Mouse (Mus musculus) stomach, embryonic 15.5 days (tissue): ENCODE measurements around the gene Gm45799. TPM values are rescaled to one million over a fixed set of nuclear protein-coding genes. Genes with fewer than 3 reads are reported as not detected.

Source experiments
- ATAC-seq: fragments of 200-750 bp; cut with Nextera tagmentation; 2 replicates; pipeline ENCODE4 v1.8.0; 2017; ENCODE audit warnings: low read depth, moderate number of reproducible peaks, moderate TSS enrichment; ENCODE audit not compliant: insufficient read depth, low FRiP score
- H3K27ac ChIP-seq: fragments of 300-500 bp; sonication (generic); 2 replicates; pipeline ENCODE4 v1.5.1; 2015; ENCODE audit warnings: mild to moderate bottlenecking, inconsistent platforms
- H3K27me3 ChIP-seq: fragments of 300-500 bp; sonication (generic); replicated peaks from 2 replicates; pipeline ENCODE4 v1.6.1; 2015; ENCODE audit warnings: inconsistent platforms
- H3K36me3 ChIP-seq: fragments of 300-500 bp; sonication (generic); 2 replicates; pipeline ENCODE4 v1.6.1; 2015; ENCODE audit warnings: inconsistent platforms
- H3K4me1 ChIP-seq: fragments of 300-500 bp; sonication (generic); 2 replicates; pipeline ENCODE4 v1.6.1; 2015; ENCODE audit warnings: inconsistent platforms
- H3K4me2 ChIP-seq: fragments of 300-500 bp; sonication (generic); 2 replicates; pipeline ENCODE4 v1.6.1; 2015; ENCODE audit warnings: mild to moderate bottlenecking, inconsistent platforms
- H3K4me3 ChIP-seq: fragments of 300-500 bp; sonication (generic); replicated peaks from 2 replicates; pipeline ENCODE4 v1.5.1; 2015; ENCODE audit warnings: inconsistent platforms
- H3K9ac ChIP-seq: fragments of 300-500 bp; sonication (generic); 2 replicates; pipeline ENCODE4 v1.6.1; 2015; ENCODE audit warnings: inconsistent platforms
- H3K9me3 ChIP-seq: fragments of 300-500 bp; sonication (generic); 2 replicates; pipeline ENCODE4 v1.6.1; 2016; ENCODE audit warnings: inconsistent platforms
- WGBS: fragments of 180-500 bp; shearing (Covaris S2); methylation state at CpG from one replicate; pipeline ENCODE4 v1.1.7; 2015; 5-methylcytosine and 5-hydroxymethylcytosine counted together
- polyA plus RNA-seq: library from polyadenylated mRNA; unstranded; fragments of >200 nt; fragmentation: Nextera tagmentation; extraction: Ambion mirVana; gene quantifications from 2 replicates; pipeline ENCODE4 v1.2.1, GENCODE M21; 2015

Gm45799 gene
- polyA plus RNA-seq, 1 experiment from 2014 or later: 37.0 TPM

GRCm38 (mm10) chr7:105628633-105629032 is 11.7 kb upstream of the Gm45799 start:
- Histone ChIP-seq H3K9ac (no peak overlapping the region), H3K9me3 (no peaks in the 10 kb centered on the region), H3K4me3 (no peak overlapping the region), H3K4me2 (no peak overlapping the region), H3K27ac (no peak overlapping the region), H3K4me1 (peaks cover 6% of the 10 kb centered on the region; the same call in 1 of the 2 replicates), H3K36me3 (peaks cover 12% of the 10 kb centered on the region; the same call in 1 of the 2 replicates), H3K27me3 (no peaks in the 10 kb centered on the region)
- ATAC-seq: 0 out of 2 replicates have a peak, but pooled peaks have one; percentile 12
- 10% methylated on average over 3 of the region's 3 CpGs for WGBS

GRCm38 (mm10) chr7:105632551-105632972 is 7.8 kb upstream of the Gm45799 start:
- Histone ChIP-seq H3K9ac (no peak overlapping the region; the same call in 1 of the 2 replicates), H3K27ac (no peak overlapping the region), H3K36me3 (peaks cover 16% of the 10 kb centered on the region; the same call in 1 of the 2 replicates), H3K4me3 (peak overlapping the region; percentile 73), H3K4me2 (peak overlapping the region; percentile 85), H3K27me3 (no peaks in the 10 kb centered on the region), H3K9me3 (no peaks in the 10 kb centered on the region), H3K4me1 (peaks cover 9% of the 10 kb centered on the region; the same call in 1 of the 2 replicates)
- 28% methylated on average over 4 of the region's 4 CpGs for WGBS
- ATAC-seq: no peak

- peak within 1 kb of the TSS; percentile 73 for H3K4me3 ChIP-seq
- peak within 1 kb of the TSS; percentile 74 for H3K27ac ChIP-seq
- peak within 1 kb of the TSS; percentile 62; the same call in 1 of the 2 replicates for H3K9ac ChIP-seq
- H3K4me1 ChIP-seq: peaks cover 9% of the 10 kb centered on the region; the same call in 1 of the 2 replicates
- WGBS: 2% methylated on average over 44 of the region's 71 CpGs
- peaks cover 16% of the 10 kb centered on the region; the same call in 1 of the 2 replicates for H3K36me3 ChIP-seq
- H3K27me3 ChIP-seq: no peaks in the 10 kb centered on the region
- no peaks in the 10 kb centered on the region for H3K9me3 ChIP-seq
- ATAC-seq: peak; percentile 91
- H3K4me2 ChIP-seq: peak within 1 kb of the TSS; percentile 85
Measured at GRCm38 (mm10) chr7:105633127-105633800, 7.1 kb upstream of the Gm45799 start, which contains the start of gene Trim3. Gene Trim3 (minus strand): TSS chr7:105633571.

- peak overlapping the region; percentile 85 for H3K4me2 ChIP-seq
- H3K9ac ChIP-seq: peak overlapping the region; percentile 62; the same call in 1 of the 2 replicates
- no peaks in the 10 kb centered on the region for H3K27me3 ChIP-seq
- no peaks in the 10 kb centered on the region for H3K9me3 ChIP-seq
- H3K4me1 ChIP-seq: peaks cover 12% of the 10 kb centered on the region
- H3K27ac ChIP-seq: peak overlapping the region; percentile 74
- peaks cover 16% of the 10 kb centered on the region; the same call in 1 of the 2 replicates for H3K36me3 ChIP-seq
- no peak; the same call in 1 of the 2 replicates for ATAC-seq
- 7% methylated on average over 10 of the region's 10 CpGs for WGBS
- H3K4me3 ChIP-seq: peak overlapping the region; percentile 73
Measured at GRCm38 (mm10) chr7:105633801-105634135, 6.6 kb upstream of the Gm45799 start.

- Histone ChIP-seq H3K9ac (no peak overlapping the region; the same call in 1 of the 2 replicates), H3K9me3 (no peaks in the 10 kb centered on the region), H3K27me3 (no peaks in the 10 kb centered on the region), H3K4me1 (peaks cover 11% of the 10 kb centered on the region), H3K36me3 (peaks cover 16% of the 10 kb centered on the region; the same call in 1 of the 2 replicates), H3K4me3 (no peak overlapping the region; the same call in 1 of the 2 replicates), H3K4me2 (peak overlapping the region; percentile 85), H3K27ac (no peak overlapping the region)
- no peak for ATAC-seq
- 51% methylated on average over 9 of the region's 9 CpGs for WGBS
Measured at GRCm38 (mm10) chr7:105634272-105634920, 6.0 kb upstream of the Gm45799 start.

GRCm38 (mm10) chr7:105635726-105636125 is 4.6 kb upstream of the Gm45799 start:
- Histone ChIP-seq H3K36me3 (peaks cover 16% of the 10 kb centered on the region; the same call in 1 of the 2 replicates), H3K4me2 (no peak overlapping the region), H3K9me3 (no peaks in the 10 kb centered on the region), H3K27me3 (no peaks in the 10 kb centered on the region), H3K9ac (no peak overlapping the region), H3K4me3 (no peak overlapping the region), H3K4me1 (peaks cover 16% of the 10 kb centered on the region), H3K27ac (no peak overlapping the region)
- WGBS: 97% methylated on average over 2 of the region's 2 CpGs
- no peak for ATAC-seq

GRCm38 (mm10) chr7:105638776-105639175 is 1.6 kb upstream of the Gm45799 start:
- no peaks in the 10 kb centered on the region for H3K27me3 ChIP-seq
- peaks cover 22% of the 10 kb centered on the region; the same call in 1 of the 2 replicates for H3K36me3 ChIP-seq
- ATAC-seq: no peak
- no peak overlapping the region for H3K27ac ChIP-seq
- H3K4me1 ChIP-seq: peaks cover 27% of the 10 kb centered on the region
- peak overlapping the region; percentile 25; the same call in 1 of the 2 replicates for H3K4me2 ChIP-seq
- H3K9me3 ChIP-seq: no peaks in the 10 kb centered on the region
- no peak overlapping the region for H3K9ac ChIP-seq
- H3K4me3 ChIP-seq: no peak overlapping the region
- 92% methylated on average over 6 of the region's 6 CpGs for WGBS

- Histone ChIP-seq H3K27ac (no peak overlapping the region), H3K4me3 (peak overlapping the region; percentile 73), H3K36me3 (peaks cover 22% of the 10 kb centered on the region; the same call in 1 of the 2 replicates), H3K9ac (peak overlapping the region; percentile 77; the same call in 1 of the 2 replicates), H3K27me3 (no peaks in the 10 kb centered on the region), H3K4me2 (peak overlapping the region; percentile 93), H3K4me1 (peaks cover 25% of the 10 kb centered on the region), H3K9me3 (no peaks in the 10 kb centered on the region)
- ATAC-seq: no peak
- WGBS: 63% methylated on average over 9 of the region's 9 CpGs
Measured at GRCm38 (mm10) chr7:105639304-105639703, 1.0 kb upstream of the Gm45799 start.

- Histone ChIP-seq H3K4me1 (peaks cover 25% of the 10 kb centered on the region), H3K4me2 (peak within 1 kb of the TSS; percentile 93), H3K9me3 (no peaks in the 10 kb centered on the region), H3K36me3 (peaks cover 22% of the 10 kb centered on the region; the same call in 1 of the 2 replicates), H3K27ac (peak within 1 kb of the TSS; percentile 90), H3K9ac (peak within 1 kb of the TSS; percentile 77), H3K4me3 (peak within 1 kb of the TSS; percentile 73), H3K27me3 (no peaks in the 10 kb centered on the region)
- WGBS: 3% methylated on average over 2 of the region's 2 CpGs
- ATAC-seq: peak; percentile 3
Measured at GRCm38 (mm10) chr7:105639756-105640155, 596 bp upstream of the Gm45799 start, which contains the start of gene Timm10b. Gene Timm10b (plus strand): TSS chr7:105640056.

- H3K27ac ChIP-seq: peak overlapping the region; percentile 90
- WGBS: under 1% methylated on average over 18 of the region's 18 CpGs
- peak overlapping the region; percentile 73 for H3K4me3 ChIP-seq
- peak overlapping the region; percentile 93 for H3K4me2 ChIP-seq
- H3K9me3 ChIP-seq: no peaks in the 10 kb centered on the region
- peaks cover 19% of the 10 kb centered on the region; the same call in 1 of the 2 replicates for H3K36me3 ChIP-seq
- H3K9ac ChIP-seq: peak overlapping the region; percentile 68
- peaks cover 25% of the 10 kb centered on the region for H3K4me1 ChIP-seq
- ATAC-seq: no peak
- no peaks in the 10 kb centered on the region for H3K27me3 ChIP-seq
Measured at GRCm38 (mm10) chr7:105640894-105641255, 523 bp downstream of the Gm45799 start.

- Histone ChIP-seq H3K27me3 (no peaks in the 10 kb centered on the region), H3K27ac (no peak overlapping the region), H3K4me2 (peak overlapping the region; percentile 93), H3K36me3 (peaks cover 13% of the 10 kb centered on the region; the same call in 1 of the 2 replicates), H3K9ac (no peak overlapping the region), H3K4me1 (peaks cover 25% of the 10 kb centered on the region), H3K9me3 (no peaks in the 10 kb centered on the region), H3K4me3 (no peak overlapping the region; the same call in 1 of the 2 replicates)
- WGBS: 67% methylated on average over 3 of the region's 3 CpGs
- ATAC-seq: no peak
Measured at GRCm38 (mm10) chr7:105641936-105642335, 1.6 kb downstream of the Gm45799 start.
